Mouse (Mus musculus): Measurements from ENCODE around the gene Aox3. TPM values are rescaled to one million over a fixed set of nuclear protein-coding genes. Genes with fewer than 3 reads are reported as not detected.

Gene Aox3
- total and polyA plus RNA-seq, 3 experiments: 0.33 TPM; not detected in 2

GRCm38 (mm10) chr1:58194317-58194716 lies 81.4 kb downstream of the Aox3 start:
- DNase-seq (ENCODE audit: low spot score) (no peak), ATAC-seq (ENCODE audit: extremely low read depth, insufficient number of reproducible peaks, low FRiP score, poor library complexity, severe bottlenecking) (no peak)
- H3K36me3 ChIP-seq (replicated peaks): no peaks in the 10 kb centered on the region
- TF ChIP-seq CTCF (IDR thresholded peaks at IDR 0.05; ENCODE audit: low read depth, low read length): no peak
- no peak for TF ChIP-seq TAL1 (conservative IDR thresholded peaks at IDR 0.05; ENCODE audit: low read depth, low read length)
- TF ChIP-seq POLR2AphosphoS5 (IDR thresholded peaks at IDR 0.05; ENCODE audit: insufficient replicate concordance, low read depth, low read length): no peak
- TF ChIP-seq GATA1 (IDR thresholded peaks at IDR 0.05; ENCODE audit: borderline replicate concordance, low read length): no peak
- TF ChIP-seq GATA2 (IDR thresholded peaks at IDR 0.05; ENCODE audit: borderline replicate concordance, low read depth, low read length): no peak
- no peak overlapping the region for H3K4me3 ChIP-seq (ENCODE audit: low read depth, low read length)
- no peaks in the 10 kb centered on the region for H3K4me1 ChIP-seq (ENCODE audit: insufficient read depth, low read depth, low read length)
- H3K9me3 ChIP-seq (replicated peaks): no peaks in the 10 kb centered on the region
- H3K27me3 ChIP-seq (ENCODE audit: insufficient read depth, low read length): peaks cover 3% of the 10 kb centered on the region; the same call in 1 of the 2 replicates

GRCm38 (mm10) chr1:58194988-58195387 lies 82.1 kb downstream of the Aox3 start:
- DNase-seq (ENCODE audit: low spot score) (no peak), ATAC-seq (ENCODE audit: extremely low read depth, insufficient number of reproducible peaks, low FRiP score, poor library complexity, severe bottlenecking) (no peak)
- no peak for TF ChIP-seq GATA1 (IDR thresholded peaks at IDR 0.05; ENCODE audit: borderline replicate concordance, low read length)
- TF ChIP-seq TAL1 (conservative IDR thresholded peaks at IDR 0.05; ENCODE audit: low read depth, low read length): no peak
- TF ChIP-seq GATA2 (IDR thresholded peaks at IDR 0.05; ENCODE audit: borderline replicate concordance, low read depth, low read length): no peak
- no peak for TF ChIP-seq POLR2AphosphoS5 (IDR thresholded peaks at IDR 0.05; ENCODE audit: insufficient replicate concordance, low read depth, low read length)
- no peak for TF ChIP-seq CTCF (IDR thresholded peaks at IDR 0.05; ENCODE audit: low read depth, low read length)
- Histone ChIP-seq H3K36me3 (replicated peaks) (no peaks in the 10 kb centered on the region), H3K27me3 (ENCODE audit: insufficient read depth, low read length) (peaks cover 3% of the 10 kb centered on the region; the same call in 1 of the 2 replicates), H3K4me3 (ENCODE audit: low read depth, low read length) (no peak overlapping the region), H3K4me1 (ENCODE audit: insufficient read depth, low read depth, low read length) (no peaks in the 10 kb centered on the region), H3K9me3 (replicated peaks) (no peaks in the 10 kb centered on the region)

GRCm38 (mm10) chr1:58195541-58195940 lies 82.6 kb downstream of the Aox3 start:
- DNase-seq (ENCODE audit: low spot score): no peak
- TF ChIP-seq TAL1 (conservative IDR thresholded peaks at IDR 0.05; ENCODE audit: low read depth, low read length) (no peak), POLR2AphosphoS5 (IDR thresholded peaks at IDR 0.05; ENCODE audit: insufficient replicate concordance, low read depth, low read length) (no peak), GATA2 (IDR thresholded peaks at IDR 0.05; ENCODE audit: borderline replicate concordance, low read depth, low read length) (no peak), GATA1 (IDR thresholded peaks at IDR 0.05; ENCODE audit: borderline replicate concordance, low read length) (no peak), CTCF (IDR thresholded peaks at IDR 0.05; ENCODE audit: low read depth, low read length) (no peak)
- ATAC-seq (ENCODE audit: extremely low read depth, insufficient number of reproducible peaks, low FRiP score, poor library complexity, severe bottlenecking): no peak
- Histone ChIP-seq H3K36me3 (replicated peaks) (no peaks in the 10 kb centered on the region), H3K9me3 (replicated peaks) (no peaks in the 10 kb centered on the region), H3K4me1 (ENCODE audit: insufficient read depth, low read depth, low read length) (no peaks in the 10 kb centered on the region), H3K4me3 (ENCODE audit: low read depth, low read length) (no peak overlapping the region), H3K27me3 (ENCODE audit: insufficient read depth, low read length) (peaks cover 3% of the 10 kb centered on the region; the same call in 1 of the 2 replicates)

- Histone ChIP-seq H3K9me3 (replicated peaks) (no peaks in the 10 kb centered on the region), H3K4me1 (ENCODE audit: insufficient read depth, low read depth, low read length) (no peaks in the 10 kb centered on the region), H3K4me3 (ENCODE audit: low read depth, low read length) (no peak overlapping the region), H3K36me3 (replicated peaks) (no peaks in the 10 kb centered on the region), H3K27me3 (ENCODE audit: insufficient read depth, low read length) (peaks cover 3% of the 10 kb centered on the region; the same call in 1 of the 2 replicates)
- TF ChIP-seq GATA2 (IDR thresholded peaks at IDR 0.05; ENCODE audit: borderline replicate concordance, low read depth, low read length): no peak
- no peak for TF ChIP-seq GATA1 (IDR thresholded peaks at IDR 0.05; ENCODE audit: borderline replicate concordance, low read length)
- TF ChIP-seq TAL1 (conservative IDR thresholded peaks at IDR 0.05; ENCODE audit: low read depth, low read length): no peak
- TF ChIP-seq POLR2AphosphoS5 (IDR thresholded peaks at IDR 0.05; ENCODE audit: insufficient replicate concordance, low read depth, low read length): no peak
- TF ChIP-seq CTCF (IDR thresholded peaks at IDR 0.05; ENCODE audit: low read depth, low read length): no peak
- DNase-seq (ENCODE audit: low spot score) (no peak), ATAC-seq (ENCODE audit: extremely low read depth, insufficient number of reproducible peaks, low FRiP score, poor library complexity, severe bottlenecking) (no peak)
Measured at GRCm38 (mm10) chr1:58197023-58197422, 84.1 kb downstream of the Aox3 start.

GRCm38 (mm10) chr1:58198386-58198785 lies 85.5 kb downstream of the Aox3 start:
- Histone ChIP-seq H3K36me3 (replicated peaks) (no peaks in the 10 kb centered on the region), H3K4me3 (ENCODE audit: low read depth, low read length) (no peak overlapping the region), H3K4me1 (ENCODE audit: insufficient read depth, low read depth, low read length) (no peaks in the 10 kb centered on the region), H3K27me3 (ENCODE audit: insufficient read depth, low read length) (peaks cover 6% of the 10 kb centered on the region), H3K9me3 (replicated peaks) (no peaks in the 10 kb centered on the region)
- no peak for DNase-seq (ENCODE audit: low spot score)
- TF ChIP-seq GATA1 (IDR thresholded peaks at IDR 0.05; ENCODE audit: borderline replicate concordance, low read length) (no peak), POLR2AphosphoS5 (IDR thresholded peaks at IDR 0.05; ENCODE audit: insufficient replicate concordance, low read depth, low read length) (no peak), CTCF (IDR thresholded peaks at IDR 0.05; ENCODE audit: low read depth, low read length) (no peak), GATA2 (IDR thresholded peaks at IDR 0.05; ENCODE audit: borderline replicate concordance, low read depth, low read length) (no peak), TAL1 (conservative IDR thresholded peaks at IDR 0.05; ENCODE audit: low read depth, low read length) (no peak)
- ATAC-seq (ENCODE audit: extremely low read depth, insufficient number of reproducible peaks, low FRiP score, poor library complexity, severe bottlenecking): no peak

GRCm38 (mm10) chr1:58210203-58210602 lies 97.3 kb downstream of the Aox3 start, which contains the start of gene Aox4:
TSS of gene Aox4 (plus strand) at chr1:58210397.
- ATAC-seq (ENCODE audit: extremely low read depth, insufficient number of reproducible peaks, low FRiP score, poor library complexity, severe bottlenecking) (no peak), DNase-seq (ENCODE audit: low spot score) (no peak)
- TF ChIP-seq GATA2 (IDR thresholded peaks at IDR 0.05; ENCODE audit: borderline replicate concordance, low read depth, low read length): no peak
- no peak for TF ChIP-seq GATA1 (IDR thresholded peaks at IDR 0.05; ENCODE audit: borderline replicate concordance, low read length)
- TF ChIP-seq CTCF (IDR thresholded peaks at IDR 0.05; ENCODE audit: low read depth, low read length): no peak
- no peak for TF ChIP-seq POLR2AphosphoS5 (IDR thresholded peaks at IDR 0.05; ENCODE audit: insufficient replicate concordance, low read depth, low read length)
- TF ChIP-seq TAL1 (conservative IDR thresholded peaks at IDR 0.05; ENCODE audit: low read depth, low read length): no peak
- H3K27me3 ChIP-seq (ENCODE audit: insufficient read depth, low read length): peaks cover 18% of the 10 kb centered on the region
- no peak within 1 kb of the TSS for H3K4me3 ChIP-seq (ENCODE audit: low read depth, low read length)
- no peaks in the 10 kb centered on the region for H3K4me1 ChIP-seq (ENCODE audit: insufficient read depth, low read depth, low read length)
- no peaks in the 10 kb centered on the region for H3K36me3 ChIP-seq (replicated peaks)
- H3K9me3 ChIP-seq (replicated peaks): no peaks in the 10 kb centered on the region

All from G1E (cell line).